ENCODE assay signal across 8 mouse cellular contexts in the genomic region with DNA sequence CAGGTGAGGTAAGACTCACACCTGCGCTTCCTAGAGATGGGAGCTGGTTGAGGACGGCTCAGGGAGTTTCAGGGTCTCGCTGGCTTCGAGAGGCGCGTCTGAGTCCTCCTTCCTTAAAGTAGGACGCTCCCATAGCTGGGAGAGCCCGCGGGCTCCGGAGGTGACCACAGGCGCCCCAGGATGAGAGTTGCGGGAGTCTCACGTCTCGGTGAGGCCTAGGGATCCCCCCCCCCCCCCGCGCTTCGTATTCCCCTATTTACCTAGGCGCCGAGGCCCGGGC. TPM values are rescaled to one million over a fixed set of nuclear protein-coding genes. Genes with fewer than 3 reads are reported as not detected.
DNase-seq lines count a peak whose midpoint lies in the region; ATAC-seq and TF ChIP-seq lines count a peak whose summit lies in the region.

No protein-coding gene starts in this region.

- peak overlapping the region; percentile 72 for H3K9ac ChIP-seq in heart, embryonic 15.5 days
- H3K9ac ChIP-seq in MEL (ENCODE audit: control insufficient read depth, low read depth, low read length, poor library complexity, severe bottlenecking): peak overlapping the region; percentile 64

- no peak for TF ChIP-seq CTCF in MEL (IDR thresholded peaks at IDR 0.05 in 2 of 3, conservative IDR thresholded peaks at IDR 0.05 in 1 of 3; ENCODE audit: control insufficient read depth in 1 of 3, insufficient read depth in 1 of 3, low read depth in 2 of 3, low read length in 3 of 3, poor library complexity in 1 of 3, severe bottlenecking in 1 of 3)

- TF ChIP-seq POLR2A in MEL (IDR thresholded peaks at IDR 0.05; ENCODE audit: control insufficient read depth in 1 of 2, insufficient read depth in 1 of 2, low read depth in 1 of 2, low read length in 2 of 2, poor library complexity in 1 of 2): no peak

- H3K9me3 ChIP-seq in heart, embryonic 15.5 days (replicated peaks): no peaks in the 10 kb centered on the region
- H3K9me3 ChIP-seq in MEL (replicated peaks; ENCODE audit: insufficient read depth, low read length): no peaks in the 10 kb centered on the region
- H3K9me3 ChIP-seq in megakaryocyte, embryonic 14.5 days: no peaks in the 10 kb centered on the region

- WGBS in heart, embryonic 15.5 days: 1% methylated on average over 6 of the region's 20 CpGs

- no peak for TF ChIP-seq EP300 in MEL (IDR thresholded peaks at IDR 0.05; ENCODE audit: low read depth in 1 of 2, low read length in 2 of 2)

- H3K4me3 ChIP-seq in heart, embryonic 15.5 days: peak overlapping the region; percentile 71
- peak overlapping the region; percentile 54 to 79 for H3K4me3 ChIP-seq in MEL (ENCODE audit: control insufficient read depth in 1 of 2, insufficient read depth in 1 of 2, low read depth in 2 of 2, low read length in 2 of 2)
- peak overlapping the region; percentile 93 for H3K4me3 ChIP-seq in megakaryocyte, embryonic 14.5 days (replicated peaks)

- H3K4me1 ChIP-seq in heart, embryonic 15.5 days (replicated peaks): peaks cover 47% of the 10 kb centered on the region
- peaks cover 2 to 7% of the 10 kb centered on the region in 2 experiments for H3K4me1 ChIP-seq in MEL (ENCODE audit: control insufficient read depth in 1 of 2, insufficient read depth in 2 of 2, low read length in 2 of 2)
- H3K4me1 ChIP-seq in megakaryocyte, embryonic 14.5 days: peaks cover 40% of the 10 kb centered on the region

- no peaks in the 10 kb centered on the region for H3K79me2 ChIP-seq in MEL (ENCODE audit: control insufficient read depth, insufficient read depth, low read length, poor library complexity)

- H3K36me3 ChIP-seq in heart, embryonic 15.5 days: no peaks in the 10 kb centered on the region
- peaks cover 0 to 6% of the 10 kb centered on the region in 2 experiments; a peak in 2 of 4 replicates for H3K36me3 ChIP-seq in MEL (ENCODE audit: control insufficient read depth in 1 of 2, insufficient read depth in 2 of 2, low read length in 2 of 2)
- H3K36me3 ChIP-seq in megakaryocyte, embryonic 14.5 days (replicated peaks; ENCODE audit: low read length): no peaks in the 10 kb centered on the region

- intact Hi-C loops in heart, postnatal 25 days (cut with DNase I): no loop called here
- intact Hi-C loops in heart, postnatal 10 days (cut with DNase I): no loop called here

- peak overlapping the region; percentile 94 for H3K4me2 ChIP-seq in heart, embryonic 15.5 days

- H3K27me3 ChIP-seq in heart, embryonic 15.5 days: no peaks in the 10 kb centered on the region
- H3K27me3 ChIP-seq in MEL (ENCODE audit: control insufficient read depth in 1 of 2, insufficient read depth in 2 of 2, low read length in 2 of 2): peaks cover 10 to 11% of the 10 kb centered on the region in 2 experiments
- H3K27me3 ChIP-seq in megakaryocyte, embryonic 14.5 days (replicated peaks): peaks cover 49% of the 10 kb centered on the region

- no peak for ATAC-seq in heart, embryonic 15.5 days (replicated peaks; ENCODE audit: insufficient number of reproducible peaks, insufficient read depth, low FRiP score, low read depth)
- ATAC-seq in monocyte, adult 5-6 weeks (replicated peaks; ENCODE audit: insufficient number of reproducible peaks, low FRiP score, low TSS enrichment, poor library complexity, severe bottlenecking): no peak

- no peak for TF ChIP-seq RAD21 in MEL (IDR thresholded peaks at IDR 0.05; ENCODE audit: low read depth, low read length)

- H3K27ac ChIP-seq in heart, embryonic 15.5 days: peak overlapping the region; percentile 78
- H3K27ac ChIP-seq in MEL (ENCODE audit: control insufficient read depth, low read depth, low read length): no peak overlapping the region

- no peak for DNase-seq in heart, postnatal 25 days (ENCODE audit: low spot score)
- no peak for DNase-seq in MEL (ENCODE audit: low read depth, low spot score)
- peak; percentile 22 to 36 for DNase-seq in heart, postnatal 10 days
- DNase-seq in right cerebral cortex, adult 18-20 months: no peak
- DNase-seq in layer of hippocampus, postnatal 36 days: no peak

TF ChIP-seq in MEL, 35 proteins besides CTCF, POLR2A, EP300 and RAD21:
- TF ChIP-seq UBTF (IDR thresholded peaks at IDR 0.05; ENCODE audit: borderline replicate concordance, insufficient read depth, low read depth, low read length) (no peak), ELF1 (IDR thresholded peaks at IDR 0.05; ENCODE audit: low read depth, low read length) (no peak), POLR2AphosphoS5 (IDR thresholded peaks at IDR 0.05; ENCODE audit: borderline replicate concordance, low read depth, low read length) (no peak), POLR2AphosphoS2 (IDR thresholded peaks at IDR 0.05; ENCODE audit: low read length) (no peak), MAX (IDR thresholded peaks at IDR 0.05; ENCODE audit: low read length) (no peak), MYB (IDR thresholded peaks at IDR 0.05; ENCODE audit: low read depth, low read length) (no peak)

RNA-seq across cellular contexts. Expression of a gene that starts 0.3 kb away (rescaled TPM):
- 22.9 and 31.6 TPM in 2 replicates for polyA plus RNA-seq in heart, embryonic 15.5 days (2015; fragmentation: Nextera tagmentation; extraction: Ambion mirVana)
- total RNA-seq in heart, postnatal 25 days (2021): 10 to 100 TPM; 17.5 to 21.4 TPM
- 1.5 TPM in 2 replicates for total RNA-seq in MEL (2012; rRNA removed)
- polyA plus RNA-seq in MEL (2012; ENCODE audit: insufficient read depth in 1 of 2, insufficient read length in 2 of 2, low read depth in 1 of 2, low replicate concordance in 2 of 2, missing spikeins in 1 of 2): 1 to 10 TPM in 1 of 2 experiments, not detected in 1; 3.2 TPM
- total RNA-seq in heart, postnatal 10 days (2021): 10 to 100 TPM; 34.2 to 44.2 TPM
- polyA plus RNA-seq in megakaryocyte, embryonic 14.5 days (2012; ENCODE audit: insufficient read depth, low replicate concordance): 0.81 and 1.1 TPM in 2 replicates
- total RNA-seq in monocyte, adult 5-6 weeks (2017): 0.97 to 4.5 TPM (median 1.2 TPM) in 3 replicates
- 10 to 100 TPM; 27.4 to 27.6 TPM for total RNA-seq in layer of hippocampus, postnatal 36 days (2021)

RNA-seq across cellular contexts. Expression of a gene that starts 18.6 kb away (rescaled TPM):
- polyA plus RNA-seq in heart, embryonic 15.5 days (2015; fragmentation: Nextera tagmentation; extraction: Ambion mirVana): 107 and 122 TPM in 2 replicates
- 10 to 100 TPM; 57.5 to 64.3 TPM for total RNA-seq in heart, postnatal 25 days (2021)
- 92.0 and 92.5 TPM in 2 replicates for total RNA-seq in MEL (2012; rRNA removed)
- polyA plus RNA-seq in MEL (2012; ENCODE audit: insufficient read depth in 1 of 2, insufficient read length in 2 of 2, low read depth in 1 of 2, low replicate concordance in 2 of 2, missing spikeins in 1 of 2): 100 to 1,000 TPM; 151 to 181 TPM
- total RNA-seq in heart, postnatal 10 days (2021): 10 to 100 TPM; 61.5 to 63.6 TPM
- 15.3 and 21.3 TPM in 2 replicates for polyA plus RNA-seq in megakaryocyte, embryonic 14.5 days (2012; ENCODE audit: insufficient read depth, low replicate concordance)
- 36.9 to 49.4 TPM (median 40.6 TPM) in 3 replicates for total RNA-seq in monocyte, adult 5-6 weeks (2017)
- total RNA-seq in layer of hippocampus, postnatal 36 days (2021): 10 to 100 TPM; 62.4 to 71.5 TPM

RNA-seq across cellular contexts. Expression of a gene that starts 37.7 kb away (rescaled TPM):
- 77.7 and 88.6 TPM in 2 replicates for polyA plus RNA-seq in heart, embryonic 15.5 days (2015; fragmentation: Nextera tagmentation; extraction: Ambion mirVana)
- 10 to 100 TPM; 73.7 to 80.1 TPM for total RNA-seq in heart, postnatal 25 days (2021)
- 102 and 122 TPM in 2 replicates for total RNA-seq in MEL (2012; rRNA removed)
- 100 to 1,000 TPM in 1 of 2 experiments, not detected in 1; 263 TPM for polyA plus RNA-seq in MEL (2012; ENCODE audit: insufficient read depth in 1 of 2, insufficient read length in 2 of 2, low read depth in 1 of 2, low replicate concordance in 2 of 2, missing spikeins in 1 of 2)
- 10 to 100 TPM; 74.8 to 87.7 TPM for total RNA-seq in heart, postnatal 10 days (2021)
- 404 and 666 TPM in 2 replicates for polyA plus RNA-seq in megakaryocyte, embryonic 14.5 days (2012; ENCODE audit: insufficient read depth, low replicate concordance)
- total RNA-seq in monocyte, adult 5-6 weeks (2017): 17.0 to 23.7 TPM (median 17.3 TPM) in 3 replicates
- 10 to 100 TPM; 71.9 to 73.9 TPM for total RNA-seq in layer of hippocampus, postnatal 36 days (2021)

RNA-seq across cellular contexts. Expression of a gene that starts 37.7 kb away (rescaled TPM):
- 163 and 166 TPM in 2 replicates for polyA plus RNA-seq in heart, embryonic 15.5 days (2015; fragmentation: Nextera tagmentation; extraction: Ambion mirVana)
- 100 to 1,000 TPM; 542 TPM for total RNA-seq in heart, postnatal 25 days (2021)
- total RNA-seq in MEL (2012; rRNA removed): 84.6 and 91.9 TPM in 2 replicates
- polyA plus RNA-seq in MEL (2012; ENCODE audit: insufficient read depth in 1 of 2, insufficient read length in 2 of 2, low read depth in 1 of 2, low replicate concordance in 2 of 2, missing spikeins in 1 of 2): 100 to 1,000 TPM in 1 of 2 experiments, not detected in 1; 169 TPM
- 100 to 1,000 TPM; 332 to 338 TPM for total RNA-seq in heart, postnatal 10 days (2021)
- polyA plus RNA-seq in megakaryocyte, embryonic 14.5 days (2012; ENCODE audit: insufficient read depth, low replicate concordance): 62.7 and 175 TPM in 2 replicates
- total RNA-seq in monocyte, adult 5-6 weeks (2017): 23.0 to 27.5 TPM (median 25.1 TPM) in 3 replicates
- total RNA-seq in layer of hippocampus, postnatal 36 days (2021): 10 to 100 TPM; 84.8 to 86.5 TPM

RNA-seq across cellular contexts. Expression of a gene that starts 42.1 kb away (rescaled TPM):
- polyA plus RNA-seq in heart, embryonic 15.5 days (2015; fragmentation: Nextera tagmentation; extraction: Ambion mirVana): 18.6 and 25.1 TPM in 2 replicates
- 1 to 10 TPM; 6.3 to 7.2 TPM for total RNA-seq in heart, postnatal 25 days (2021)
- 1.6 and 1.7 TPM in 2 replicates for total RNA-seq in MEL (2012; rRNA removed)
- polyA plus RNA-seq in MEL (2012; ENCODE audit: insufficient read depth in 1 of 2, insufficient read length in 2 of 2, low read depth in 1 of 2, low replicate concordance in 2 of 2, missing spikeins in 1 of 2): 1 to 10 TPM in 1 of 2 experiments, not detected in 1; 6.8 TPM
- total RNA-seq in heart, postnatal 10 days (2021): 10 to 100 TPM; 15.3 to 16.0 TPM
- polyA plus RNA-seq in megakaryocyte, embryonic 14.5 days (2012; ENCODE audit: insufficient read depth, low replicate concordance): 0.73 and 1.4 TPM in 2 replicates
- 1.1 to 11.3 TPM (median 1.8 TPM) in 3 replicates for total RNA-seq in monocyte, adult 5-6 weeks (2017)
- total RNA-seq in layer of hippocampus, postnatal 36 days (2021): 1 to 10 TPM; 1.1 to 2.1 TPM

Comparison
In these comparisons a context has a peak if more than half of its experiments do, and no peak if none do; other contexts are left out.
1. DNase-seq: peak in heart, postnatal 10 days (2 of 2); none in heart, postnatal 25 days (single experiment), MEL (single experiment), right cerebral cortex, adult 18-20 months (single experiment) and layer of hippocampus, postnatal 36 days (0 of 2).
2. Peak in every context shown above with its lines, with median percentiles within 50 percentile points of each other: H3K4me3 ChIP-seq.